Mouse (Mus musculus): Measurements from ENCODE around the gene B4galt1. TPM values are rescaled to one million over a fixed set of nuclear protein-coding genes. Genes with fewer than 3 reads are reported as not detected.

The B4galt1 gene
- polyA plus RNA-seq, 2 experiments, result 14.3 to 30.3 TPM

GRCm38 (mm10) chr4:40888839-40889238 is 35.0 kb upstream of the B4galt1 start:
- Histone ChIP-seq H3K4me3 (ENCODE audit: insufficient read depth in 1 of 2, low read depth in 2 of 2, low read length in 2 of 2) (no peak overlapping the region), H3K4me2 (ENCODE audit: low read depth) (no peak overlapping the region), H3K27me3 (ENCODE audit: control insufficient read depth, insufficient read depth, low read length) (no peaks in the 10 kb centered on the region), H3K36me3 (replicated peaks; ENCODE audit: control insufficient read depth, insufficient read depth, low read depth) (no peaks in the 10 kb centered on the region), H3K9me3 (ENCODE audit: control insufficient read depth, low read length) (no peaks in the 10 kb centered on the region), H3K4me1 (replicated peaks; ENCODE audit: control insufficient read depth in 2 of 2, insufficient read depth in 2 of 2, low read length in 1 of 2) (no peaks in the 10 kb centered on the region), H3K27ac (no peak overlapping the region), H3K9ac (replicated peaks) (no peak overlapping the region)
- TF ChIP-seq CTCF (IDR thresholded peaks at IDR 0.05; ENCODE audit: low read depth), result no peak
- TF ChIP-seq EP300 (IDR thresholded peaks at IDR 0.05; ENCODE audit: low read depth), result no peak
- WGBS (ENCODE audit: insufficient replicate concordance), result 63% methylated on average over 11 of the region's 11 CpGs
- no peak for DNase-seq (ENCODE audit: low read depth in 3 of 3, low spot score in 3 of 3)
- no peak for ATAC-seq (ENCODE audit: insufficient read depth)

GRCm38 (mm10) chr4:40885883-40886282 is 32.1 kb upstream of the B4galt1 start:
- Histone ChIP-seq H3K9ac (replicated peaks) (no peak overlapping the region), H3K4me1 (replicated peaks; ENCODE audit: control insufficient read depth in 2 of 2, insufficient read depth in 2 of 2, low read length in 1 of 2) (no peaks in the 10 kb centered on the region), H3K4me2 (ENCODE audit: low read depth) (no peak overlapping the region), H3K4me3 (ENCODE audit: insufficient read depth in 1 of 2, low read depth in 2 of 2, low read length in 2 of 2) (no peak overlapping the region), H3K36me3 (replicated peaks; ENCODE audit: control insufficient read depth, insufficient read depth, low read depth) (no peaks in the 10 kb centered on the region), H3K9me3 (ENCODE audit: control insufficient read depth, low read length) (no peaks in the 10 kb centered on the region), H3K27ac (no peak overlapping the region), H3K27me3 (ENCODE audit: control insufficient read depth, insufficient read depth, low read length) (no peaks in the 10 kb centered on the region)
- ATAC-seq (ENCODE audit: insufficient read depth) (no peak), DNase-seq (ENCODE audit: low read depth in 3 of 3, low spot score in 3 of 3) (no peak)
- 67% methylated on average over 4 of the region's 4 CpGs for WGBS (ENCODE audit: insufficient replicate concordance)
- TF ChIP-seq EP300 (IDR thresholded peaks at IDR 0.05; ENCODE audit: low read depth) (no peak), CTCF (IDR thresholded peaks at IDR 0.05; ENCODE audit: low read depth) (no peak)

GRCm38 (mm10) chr4:40885166-40885525 is 31.3 kb upstream of the B4galt1 start:
- Histone ChIP-seq H3K4me1 (replicated peaks; ENCODE audit: control insufficient read depth in 2 of 2, insufficient read depth in 2 of 2, low read length in 1 of 2) (no peaks in the 10 kb centered on the region), H3K4me3 (ENCODE audit: insufficient read depth in 1 of 2, low read depth in 2 of 2, low read length in 2 of 2) (no peak overlapping the region), H3K4me2 (ENCODE audit: low read depth) (no peak overlapping the region), H3K36me3 (replicated peaks; ENCODE audit: control insufficient read depth, insufficient read depth, low read depth) (no peaks in the 10 kb centered on the region), H3K9ac (replicated peaks) (no peak overlapping the region), H3K27me3 (ENCODE audit: control insufficient read depth, insufficient read depth, low read length) (no peaks in the 10 kb centered on the region), H3K27ac (no peak overlapping the region), H3K9me3 (ENCODE audit: control insufficient read depth, low read length) (no peaks in the 10 kb centered on the region)
- WGBS (ENCODE audit: insufficient replicate concordance), result 69% methylated on average over 2 of the region's 2 CpGs
- DNase-seq (ENCODE audit: low read depth in 3 of 3, low spot score in 3 of 3) (no peak), ATAC-seq (ENCODE audit: insufficient read depth) (no peak)
- TF ChIP-seq EP300 (IDR thresholded peaks at IDR 0.05; ENCODE audit: low read depth) (no peak), CTCF (IDR thresholded peaks at IDR 0.05; ENCODE audit: low read depth) (no peak)

GRCm38 (mm10) chr4:40884282-40885165 is 30.7 kb upstream of the B4galt1 start:
- Histone ChIP-seq H3K27ac (no peak overlapping the region), H3K4me1 (replicated peaks; ENCODE audit: control insufficient read depth in 2 of 2, insufficient read depth in 2 of 2, low read length in 1 of 2) (no peaks in the 10 kb centered on the region), H3K4me2 (ENCODE audit: low read depth) (no peak overlapping the region), H3K9me3 (ENCODE audit: control insufficient read depth, low read length) (no peaks in the 10 kb centered on the region), H3K4me3 (ENCODE audit: insufficient read depth in 1 of 2, low read depth in 2 of 2, low read length in 2 of 2) (no peak overlapping the region), H3K9ac (replicated peaks) (no peak overlapping the region), H3K36me3 (replicated peaks; ENCODE audit: control insufficient read depth, insufficient read depth, low read depth) (no peaks in the 10 kb centered on the region), H3K27me3 (ENCODE audit: control insufficient read depth, insufficient read depth, low read length) (no peaks in the 10 kb centered on the region)
- DNase-seq (ENCODE audit: low read depth in 3 of 3, low spot score in 3 of 3) (no peak), ATAC-seq (ENCODE audit: insufficient read depth) (no peak)
- WGBS (ENCODE audit: insufficient replicate concordance), result 65% methylated on average over 12 of the region's 12 CpGs
- TF ChIP-seq EP300 (IDR thresholded peaks at IDR 0.05; ENCODE audit: low read depth), result no peak
- no peak for TF ChIP-seq CTCF (IDR thresholded peaks at IDR 0.05; ENCODE audit: low read depth)

GRCm38 (mm10) chr4:40883200-40883599 is 29.4 kb upstream of the B4galt1 start:
- H3K4me3 ChIP-seq (ENCODE audit: insufficient read depth in 1 of 2, low read depth in 2 of 2, low read length in 2 of 2), result no peak overlapping the region
- no peak overlapping the region for H3K4me2 ChIP-seq (ENCODE audit: low read depth)
- H3K9me3 ChIP-seq (ENCODE audit: control insufficient read depth, low read length), result no peaks in the 10 kb centered on the region
- H3K36me3 ChIP-seq (replicated peaks; ENCODE audit: control insufficient read depth, insufficient read depth, low read depth), result no peaks in the 10 kb centered on the region
- TF ChIP-seq EP300 (IDR thresholded peaks at IDR 0.05; ENCODE audit: low read depth), result no peak
- no peak for TF ChIP-seq CTCF (IDR thresholded peaks at IDR 0.05; ENCODE audit: low read depth)
- H3K9ac ChIP-seq (replicated peaks), result no peak overlapping the region
- H3K4me1 ChIP-seq (replicated peaks; ENCODE audit: control insufficient read depth in 2 of 2, insufficient read depth in 2 of 2, low read length in 1 of 2), result no peaks in the 10 kb centered on the region
- 79% methylated on average over 10 of the region's 10 CpGs for WGBS (ENCODE audit: insufficient replicate concordance)
- DNase-seq (ENCODE audit: low read depth in 3 of 3, low spot score in 3 of 3), result no peak
- H3K27me3 ChIP-seq (ENCODE audit: control insufficient read depth, insufficient read depth, low read length), result no peaks in the 10 kb centered on the region
- no peak for ATAC-seq (ENCODE audit: insufficient read depth)
- H3K27ac ChIP-seq, result no peak overlapping the region
